Mouse (Mus musculus): ENCODE results near the gene Sept14.

- no peak for TF ChIP-seq POLR2A (IDR thresholded peaks at IDR 0.05; ENCODE audit: borderline replicate concordance, low read depth, low read length)
- no peak for TF ChIP-seq CTCF (IDR thresholded peaks at IDR 0.05; ENCODE audit: low read depth, low read length)
Observed at GRCm38 (mm10) chr5:129703368-129703767, 4.9 kb downstream of the Sept14 start.

Measured in bone marrow macrophage, adult 2 months (primary cell).